Mouse (Mus musculus) adrenal gland, postnatal 25 days (tissue): ENCODE measurements around the gene Siglec1. TPM values are rescaled to one million over a fixed set of nuclear protein-coding genes. Genes with fewer than 3 reads are reported as not detected.
A peak's percentile ranks its signal among the peaks of the same experiment; 100 is the strongest.

ENCODE experiments used
- DNase-seq: peaks from one replicate; pipeline ENCODE4 v3.0.0; 2021; ENCODE audit warnings: mixed read lengths
- total RNA-seq: library from RNA; stranded (reverse); gene quantifications from 2 replicates; pipeline ENCODE4 v1.2.3, GENCODE M21; 2021

Siglec1 gene
- total RNA-seq, 1 experiment from 2014 or later, result 2.7 TPM

GRCm38 (mm10) chr2:131097087-131097486 lies 10.5 kb upstream of the Siglec1 start:
- DNase-seq, result no peak

- DNase-seq, result peak; percentile 21
Observed at GRCm38 (mm10) chr2:131096101-131096795, 9.7 kb upstream of the Siglec1 start.

- DNase-seq, result peak; percentile 73
Observed at GRCm38 (mm10) chr2:131094823-131095222, 8.3 kb upstream of the Siglec1 start.

GRCm38 (mm10) chr2:131093577-131093976 lies 7.0 kb upstream of the Siglec1 start:
- no peak for DNase-seq

GRCm38 (mm10) chr2:131090852-131091251 lies 4.3 kb upstream of the Siglec1 start:
- DNase-seq, result no peak

GRCm38 (mm10) chr2:131089634-131090033 lies 3.1 kb upstream of the Siglec1 start:
- no peak for DNase-seq

GRCm38 (mm10) chr2:131088581-131088980 lies 2.0 kb upstream of the Siglec1 start:
- no peak for DNase-seq

GRCm38 (mm10) chr2:131084206-131084605 lies 2.4 kb downstream of the Siglec1 start:
- DNase-seq, result no peak

- DNase-seq, result no peak
Observed at GRCm38 (mm10) chr2:131080507-131080906, 6.1 kb downstream of the Siglec1 start.

GRCm38 (mm10) chr2:131072536-131072935 lies 14.0 kb downstream of the Siglec1 start:
- no peak for DNase-seq

GRCm38 (mm10) chr2:131067481-131067880 lies 19.1 kb downstream of the Siglec1 start:
- DNase-seq, result peak; percentile 58

- no peak for DNase-seq
Observed at GRCm38 (mm10) chr2:131066342-131066741, 20.2 kb downstream of the Siglec1 start.

GRCm38 (mm10) chr2:131063404-131063864 lies 23.1 kb downstream of the Siglec1 start, which contains the start of gene Adam33:
TSS of gene Adam33 (minus strand) at chr2:131063814.
- DNase-seq, result no peak

- DNase-seq, result no peak
Observed at GRCm38 (mm10) chr2:131061607-131062006, 25.0 kb downstream of the Siglec1 start.

- DNase-seq, result no peak
Observed at GRCm38 (mm10) chr2:131060784-131061183, 25.8 kb downstream of the Siglec1 start.

- DNase-seq, result no peak
Observed at GRCm38 (mm10) chr2:131059781-131060540, 26.6 kb downstream of the Siglec1 start.

- DNase-seq, result peak; percentile 57
Observed at GRCm38 (mm10) chr2:131059377-131059776, 27.2 kb downstream of the Siglec1 start.

- DNase-seq, result no peak
Observed at GRCm38 (mm10) chr2:131058672-131059071, 27.9 kb downstream of the Siglec1 start.

GRCm38 (mm10) chr2:131056191-131056590 lies 30.4 kb downstream of the Siglec1 start:
- DNase-seq, result no peak

GRCm38 (mm10) chr2:131055631-131056030 lies 30.9 kb downstream of the Siglec1 start:
- peak; percentile 41 for DNase-seq

- DNase-seq, result no peak
Observed at GRCm38 (mm10) chr2:131054646-131055264, 31.8 kb downstream of the Siglec1 start.

GRCm38 (mm10) chr2:131053851-131054645 lies 32.5 kb downstream of the Siglec1 start:
- DNase-seq, result no peak
